Mouse (Mus musculus) effector memory CD4-positive, alpha-beta T cell, adult 5 months (primary cell): ENCODE data around the gene Gm21188. TPM values are rescaled to one million over a fixed set of nuclear protein-coding genes. Genes with fewer than 3 reads are reported as not detected.

Source experiments
- polyA plus RNA-seq: library from polyadenylated mRNA; unstranded; fragments of 100-300 nt; shearing (Covaris generic); gene quantifications from one replicate; pipeline ENCODE4 v1.2.1, GENCODE M21; 2017

Gm21188 gene
- 0.36 TPM for polyA plus RNA-seq

GRCm38 (mm10) chr13:120052085-120052484, at the start of gene Gm21188:
Gm21188 (minus strand) TSS chr13:120052194.

GRCm38 (mm10) chr13:120026911-120027310, 25.1 kb downstream of the Gm21188 start, which contains the start of gene Gm36079:
Gm36079 (minus strand) TSS chr13:120027011.

Other genes with a start within 250 kb of the Gm21188 start
- gene AF067063, start 222.0 kb downstream of the Gm21188 start, polyA plus RNA-seq, result not detected
- not detected for gene D13Ertd608e, start 216.2 kb downstream of the Gm21188 start, polyA plus RNA-seq
- not detected for gene Tcstv1, start 157.4 kb downstream of the Gm21188 start, polyA plus RNA-seq
- gene Gm21761, start 122.9 kb downstream of the Gm21188 start, polyA plus RNA-seq, result not detected
- not detected for gene B020031M17Rik, start 101.4 kb downstream of the Gm21188 start, polyA plus RNA-seq
- gene Gm36079, start 25.2 kb downstream of the Gm21188 start, polyA plus RNA-seq, result not detected
- gene Gm20767, start 88.1 kb upstream of the Gm21188 start, polyA plus RNA-seq, result not detected
- gene Gm21818, start 120.2 kb upstream of the Gm21188 start, polyA plus RNA-seq, result not detected
- gene Gm21762, start 163.8 kb upstream of the Gm21188 start, polyA plus RNA-seq, result not detected
- not detected for gene Gm21731, start 186.9 kb upstream of the Gm21188 start, polyA plus RNA-seq
- gene AF067061, start 210.9 kb upstream of the Gm21188 start, polyA plus RNA-seq, result not detected
- gene BC147527, start 248.2 kb upstream of the Gm21188 start, polyA plus RNA-seq, result 8.3 TPM